ENCODE assay signal across 25 mouse cellular contexts in the genomic region with DNA sequence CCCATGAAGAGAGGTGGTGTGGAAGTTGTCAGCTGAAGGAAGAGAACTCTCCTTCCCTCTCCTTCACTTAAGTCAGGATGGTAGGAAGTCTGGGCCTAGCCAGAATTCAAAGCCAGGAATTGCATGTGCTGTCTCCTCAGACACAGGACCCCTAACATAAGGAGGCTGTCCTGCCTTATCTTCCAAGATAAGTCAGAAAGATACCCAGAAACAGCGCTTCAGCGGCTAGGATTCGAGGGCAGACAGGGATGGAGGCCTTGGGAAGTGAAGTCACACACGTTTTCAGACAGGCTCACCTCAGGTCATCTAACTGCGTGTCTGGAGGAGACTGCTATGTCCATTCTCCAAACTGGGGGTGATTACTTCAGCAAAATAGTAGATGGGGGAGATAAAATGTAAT. TPM values are rescaled to one million over a fixed set of nuclear protein-coding genes. Genes with fewer than 3 reads are reported as not detected.
DNase-seq lines count a peak whose midpoint lies in the region; ATAC-seq lines count a peak whose summit lies in the region.
"Had no signal": no experiment of that assay in that cellular context is flagged by ENCODE, and none has a peak within 500 bp of the region (broad histone marks: within the 10 kb centered on the region; RNA-seq: fewer than 3 reads in every experiment).

No protein-coding gene starts in this region.

- no peaks in the 10 kb centered on the region for H3K27me3 ChIP-seq in heart, embryonic 10.5 days (ENCODE audit: insufficient read depth, poor library complexity, severe bottlenecking)
- H3K27me3 ChIP-seq in heart, embryonic 11.5 days (ENCODE audit: control insufficient read depth, insufficient read depth, low read length): no peaks in the 10 kb centered on the region
- no peaks in the 10 kb centered on the region for H3K27me3 ChIP-seq in heart, embryonic 14.5 days (ENCODE audit: control insufficient read depth, insufficient read depth, low read length)
- H3K27me3 ChIP-seq: embryonic facial prominence, embryonic 12.5 days; embryonic facial prominence, embryonic 15.5 days; hindbrain, embryonic 13.5 days had no signal

- no peak overlapping the region for H3K9ac ChIP-seq in heart, embryonic 11.5 days (ENCODE audit: low read depth, low read length)
- peak overlapping the region; percentile 38; the same call in 1 of the 2 replicates for H3K9ac ChIP-seq in heart, embryonic 14.5 days (ENCODE audit: low read length)
- H3K9ac ChIP-seq: embryonic facial prominence, embryonic 12.5 days; embryonic facial prominence, embryonic 15.5 days; forebrain, postnatal 0 days; hindbrain, embryonic 13.5 days; intestine, embryonic 15.5 days had no signal

- H3K9me3 ChIP-seq in heart, embryonic 10.5 days: no peaks in the 10 kb centered on the region
- H3K9me3 ChIP-seq in heart, embryonic 11.5 days (replicated peaks; ENCODE audit: control insufficient read depth, low read length): no peaks in the 10 kb centered on the region
- no peaks in the 10 kb centered on the region for H3K9me3 ChIP-seq in heart, embryonic 14.5 days (ENCODE audit: control insufficient read depth, low read length)
- H3K9me3 ChIP-seq: embryonic facial prominence, embryonic 12.5 days; embryonic facial prominence, embryonic 15.5 days; hindbrain, embryonic 10.5 days; hindbrain, embryonic 13.5 days; intestine, embryonic 15.5 days had no signal

- no peak for ATAC-seq in heart, embryonic 11.5 days (replicated peaks; ENCODE audit: insufficient number of reproducible peaks, low FRiP score, low TSS enrichment)
- ATAC-seq in heart, embryonic 14.5 days (ENCODE audit: insufficient number of reproducible peaks, insufficient read depth, low FRiP score, low read depth): no peak
- ATAC-seq: CD4-positive, CD25-positive, alpha-beta regulatory T cell, adult 4 months; forebrain, embryonic 14.5 days; forebrain, postnatal 0 days; hindbrain, embryonic 16.5 days; intestine, embryonic 15.5 days had no signal

- H3K4me2 ChIP-seq in heart, embryonic 11.5 days: no peak overlapping the region
- H3K4me2 ChIP-seq in heart, embryonic 14.5 days (ENCODE audit: low read length): no peak overlapping the region
- H3K4me2 ChIP-seq: embryonic facial prominence, embryonic 12.5 days; embryonic facial prominence, embryonic 15.5 days; hindbrain, embryonic 13.5 days; intestine, embryonic 15.5 days had no signal

- no peak for DNase-seq in heart, embryonic 10.5 days (ENCODE audit: low spot score)
- no peak for DNase-seq in heart, postnatal 36 days
- no peak for DNase-seq in thymus, postnatal 36 days
- DNase-seq: adrenal gland, postnatal 10 days; adrenal gland, postnatal 36 days; cerebellum, adult 11 months; cerebellum, adult 2 months; cerebellum, adult 9-11 months; cerebellum, postnatal 25 days; forebrain, postnatal 0 days; gastrocnemius, adult 2 months; gastrocnemius, postnatal 14 days; heart, adult 18-20 months; kidney, adult 11 months had no signal

- intact Hi-C loops in heart, postnatal 36 days (cut with DNase I): loop anchor here (10.0 kb wide), 1 partner anchor 191 kb away; no protein-coding TSS in a partner anchor

- peaks cover 10% of the 10 kb centered on the region; the same call in 1 of the 2 replicates for H3K36me3 ChIP-seq in heart, embryonic 10.5 days
- H3K36me3 ChIP-seq in heart, embryonic 11.5 days (ENCODE audit: control insufficient read depth, insufficient read depth, low read length): no peaks in the 10 kb centered on the region
- H3K36me3 ChIP-seq in heart, embryonic 14.5 days (ENCODE audit: control insufficient read depth, insufficient read depth, low read length): peaks cover 21% of the 10 kb centered on the region
- H3K36me3 ChIP-seq: intestine, embryonic 15.5 days had no signal

- H3K27ac ChIP-seq in heart, embryonic 10.5 days: peak overlapping the region; percentile 59; the same call in 1 of the 2 replicates
- H3K27ac ChIP-seq in heart, embryonic 11.5 days (ENCODE audit: low read depth, low read length): no peak overlapping the region
- H3K27ac ChIP-seq in heart, embryonic 14.5 days (replicated peaks in 1 of 2; ENCODE audit: control insufficient read depth in 1 of 2, insufficient read depth in 1 of 2, low read depth in 2 of 2, low read length in 2 of 2): peak overlapping the region; percentile 3 to 25; a peak in 2 of 4 replicates
- 0 out of 2 replicates have a peak overlapping the region, but pooled peaks have one; percentile 39 for H3K27ac ChIP-seq in brown adipose tissue, adult 24 weeks (replicated peaks; ENCODE audit: low read depth, low read length)
- H3K27ac ChIP-seq: embryonic facial prominence, embryonic 12.5 days; embryonic facial prominence, embryonic 15.5 days; gastrocnemius, adult 2 months; hindbrain, embryonic 10.5 days; hindbrain, embryonic 13.5 days; intestine, embryonic 15.5 days had no signal

- no peak overlapping the region for H3K4me3 ChIP-seq in heart, embryonic 10.5 days
- H3K4me3 ChIP-seq in heart, embryonic 11.5 days (ENCODE audit: low read depth, low read length): no peak overlapping the region
- no peak overlapping the region for H3K4me3 ChIP-seq in heart, embryonic 14.5 days (ENCODE audit: control insufficient read depth in 1 of 2, insufficient read depth in 1 of 2, low read depth in 1 of 2, low read length in 2 of 2)
- no peak overlapping the region for H3K4me3 ChIP-seq in brown adipose tissue, adult 24 weeks (ENCODE audit: insufficient read depth, low read depth, low read length)
- H3K4me3 ChIP-seq: embryonic facial prominence, embryonic 12.5 days; embryonic facial prominence, embryonic 15.5 days; gastrocnemius, adult 2 months; hindbrain, embryonic 10.5 days; hindbrain, embryonic 13.5 days; intestine, embryonic 15.5 days had no signal

- peaks cover 33% of the 10 kb centered on the region for H3K4me1 ChIP-seq in heart, embryonic 10.5 days
- H3K4me1 ChIP-seq in heart, embryonic 11.5 days (ENCODE audit: control insufficient read depth, insufficient read depth, low read length): peaks cover 26% of the 10 kb centered on the region
- H3K4me1 ChIP-seq in heart, embryonic 14.5 days (ENCODE audit: control insufficient read depth in 2 of 2, insufficient read depth in 2 of 2, low read length in 2 of 2): peaks cover 22 to 37% of the 10 kb centered on the region in 2 experiments
- peaks cover 15% of the 10 kb centered on the region for H3K4me1 ChIP-seq in brown adipose tissue, adult 24 weeks (ENCODE audit: control insufficient read depth, insufficient read depth, insufficient read length, low read length)
- H3K4me1 ChIP-seq: embryonic facial prominence, embryonic 12.5 days; hindbrain, embryonic 13.5 days had no signal

- WGBS in heart, embryonic 10.5 days: 22% methylated on average over 5 of the region's 5 CpGs
- WGBS in heart, embryonic 11.5 days (ENCODE audit: insufficient replicate concordance): 22% methylated on average over 5 of the region's 5 CpGs
- WGBS in heart, embryonic 14.5 days: 32% methylated on average over 5 of the region's 5 CpGs

RNA-seq across cellular contexts. Expression of gene Rdx, which starts 47.0 kb away (rescaled TPM):
- 172 and 176 TPM in 2 replicates for polyA plus RNA-seq in heart, embryonic 10.5 days (2016; fragmentation: Nextera tagmentation; extraction: Ambion mirVana)
- polyA plus RNA-seq in heart, embryonic 11.5 days (2014; fragmentation: Nextera tagmentation; extraction: Ambion mirVana): 203 and 213 TPM in 2 replicates
- 141 and 143 TPM in 2 replicates for polyA plus RNA-seq in heart, embryonic 14.5 days (2014; fragmentation: Nextera tagmentation; extraction: Ambion mirVana)
- total RNA-seq in heart, postnatal 36 days (2021): 10 to 100 TPM; 90.7 to 91.9 TPM
- polyA plus RNA-seq in brown adipose tissue, adult 24 weeks (2012; ENCODE audit: insufficient read depth, insufficient read length, missing spikeins): 57.0 and 62.5 TPM in 2 replicates
